Mouse (Mus musculus) embryonic facial prominence, embryonic 14.5 days (tissue): Measurements from ENCODE around the gene Figla. TPM values are rescaled to one million over a fixed set of nuclear protein-coding genes. Genes with fewer than 3 reads are reported as not detected.

Experiments
- ATAC-seq: fragments of 200-750 bp; cut with Nextera tagmentation; 2 replicates; pipeline ENCODE4 v1.8.0; 2017; ENCODE audit warnings: low read depth, moderate number of reproducible peaks, moderate TSS enrichment
- DNase-seq: peaks from one replicate; pipeline ENCODE4 v3.0.0-alpha.2; 2015; ENCODE audit warnings: low spot score
- H3K27ac ChIP-seq: fragments of 300-500 bp; sonication (generic); replicated peaks from 2 replicates; pipeline ENCODE4 v1.5.1; 2014; ENCODE audit warnings: low read depth, mild to moderate bottlenecking, low read length, moderate library complexity
- H3K27me3 ChIP-seq: fragments of 300-500 bp; sonication (generic); replicated peaks from 2 replicates; pipeline ENCODE4 v1.6.1; 2014; ENCODE audit warnings: low read length; ENCODE audit not compliant: control insufficient read depth, insufficient read depth
- H3K36me3 ChIP-seq: fragments of 300-500 bp; sonication (generic); 2 replicates; pipeline ENCODE4 v1.6.1; 2014; ENCODE audit warnings: low read length, mixed read lengths; ENCODE audit not compliant: control insufficient read depth, insufficient read depth
- H3K4me1 ChIP-seq: fragments of 300-500 bp; sonication (generic); 2 replicates; pipeline ENCODE4 v1.6.1; 2014; ENCODE audit warnings: antibody characterized with exemption, low read length; ENCODE audit not compliant: control insufficient read depth, insufficient read depth
- H3K4me2 ChIP-seq: fragments of 300-500 bp; sonication (generic); 2 replicates; pipeline ENCODE4 v1.6.1; 2014; ENCODE audit warnings: low read depth, mild to moderate bottlenecking, low read length, moderate library complexity, mixed read lengths
- H3K4me3 ChIP-seq: fragments of 300-500 bp; sonication (generic); 2 replicates; pipeline ENCODE4 v1.5.1; 2014; ENCODE audit warnings: low read depth, mild to moderate bottlenecking, low read length
- H3K9ac ChIP-seq: fragments of 300-500 bp; sonication (generic); 2 replicates; pipeline ENCODE4 v1.6.1; 2014; ENCODE audit warnings: low read depth, mild to moderate bottlenecking, low read length, moderate library complexity, mixed read lengths
- H3K9me3 ChIP-seq: fragments of 300-500 bp; sonication (generic); 2 replicates; pipeline ENCODE4 v1.6.1; 2016; ENCODE audit warnings: low read length; ENCODE audit not compliant: control insufficient read depth
- WGBS: fragments of 180-500 bp; shearing (Covaris S2); extraction: QIAGEN DNeasy Blood & Tissue Kit; methylation state at CpG from one replicate; pipeline ENCODE4 v1.1.7; 2014; 5-methylcytosine and 5-hydroxymethylcytosine counted together
- polyA plus RNA-seq: library from polyadenylated mRNA; unstranded; fragments of >200 nt; fragmentation: Nextera tagmentation; extraction: Ambion mirVana; gene quantifications from 2 replicates; pipeline ENCODE4 v1.2.1, GENCODE M21; 2014

The Figla gene
- polyA plus RNA-seq, 1 experiment from 2014 or later, result not detected

DNA sequence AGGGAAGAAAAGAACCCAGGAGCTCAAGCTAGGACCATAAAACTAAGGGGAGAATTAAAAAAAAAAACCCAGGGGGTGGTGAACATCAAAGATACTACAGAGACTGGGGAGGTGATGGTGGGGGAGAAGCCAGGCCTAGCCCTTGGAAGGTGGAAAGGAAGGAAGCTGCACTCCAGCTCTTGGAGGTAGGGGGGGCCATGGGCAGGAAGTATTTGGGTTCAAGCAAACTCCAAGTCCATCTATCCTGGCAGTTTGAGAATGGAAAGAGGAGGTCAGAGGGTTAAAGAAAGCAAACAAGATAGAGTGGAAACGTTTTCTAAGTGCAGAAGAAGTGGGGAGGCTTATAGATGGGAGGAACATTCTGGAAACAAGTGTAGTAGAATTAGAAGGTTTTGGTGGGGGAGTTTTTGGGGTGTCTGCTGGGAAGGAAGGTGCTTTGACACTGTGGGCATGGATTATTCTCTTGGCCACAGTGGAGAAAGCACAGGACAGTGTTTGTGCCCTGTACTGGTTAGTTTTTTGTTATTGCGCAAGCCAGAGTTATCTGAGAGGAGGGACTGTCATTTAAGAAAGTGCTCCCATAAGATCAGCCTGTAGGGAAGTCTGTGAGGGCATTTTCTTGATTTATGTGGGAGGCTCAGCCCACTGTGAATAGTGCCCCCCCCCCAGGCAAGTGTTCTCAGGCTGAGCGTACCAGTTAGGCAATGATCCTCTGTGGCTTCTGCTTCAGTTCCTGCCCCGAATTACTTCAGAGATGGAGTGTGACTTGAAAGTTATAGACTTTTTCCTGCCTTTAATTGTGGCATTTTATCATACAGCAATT lies 3.7 kb downstream of the Figla start:
- Histone ChIP-seq H3K36me3 (no peaks in the 10 kb centered on the region), H3K27me3 (no peaks in the 10 kb centered on the region), H3K4me3 (no peak overlapping the region), H3K9me3 (no peaks in the 10 kb centered on the region), H3K27ac (no peak overlapping the region), H3K4me1 (no peaks in the 10 kb centered on the region), H3K4me2 (no peak overlapping the region), H3K9ac (no peak overlapping the region)
- ATAC-seq (no peak), DNase-seq (no peak)
- 72% methylated on average over 4 of the region's 4 CpGs for WGBS

DNA sequence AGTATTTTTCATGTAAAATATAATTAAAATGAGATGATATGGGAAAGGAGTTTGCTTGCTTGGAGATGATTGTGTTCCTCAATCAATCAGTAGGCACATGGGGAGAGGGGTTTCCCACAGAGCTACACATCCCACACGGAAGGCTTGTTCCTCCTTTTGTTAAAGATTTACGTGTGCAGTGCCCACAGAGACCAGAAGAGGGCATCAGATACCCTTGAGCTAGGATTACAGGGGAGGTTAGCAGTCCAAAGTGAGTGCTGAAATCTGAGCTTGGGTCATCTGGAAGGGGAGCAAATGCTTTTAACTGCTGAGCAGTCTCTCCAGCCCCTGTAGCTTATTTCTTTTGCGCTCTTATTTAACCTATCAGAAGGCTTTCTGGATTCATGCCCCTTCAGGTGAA lies 5.0 kb downstream of the Figla start:
- H3K9ac ChIP-seq, result no peak overlapping the region
- H3K36me3 ChIP-seq, result no peaks in the 10 kb centered on the region
- no peak for DNase-seq
- H3K27me3 ChIP-seq, result no peaks in the 10 kb centered on the region
- H3K4me2 ChIP-seq, result no peak overlapping the region
- no peak overlapping the region for H3K4me3 ChIP-seq
- no peak for ATAC-seq
- H3K27ac ChIP-seq, result no peak overlapping the region
- no peaks in the 10 kb centered on the region for H3K4me1 ChIP-seq
- WGBS, result 36% methylated on average over 3 of the region's 3 CpGs
- H3K9me3 ChIP-seq, result no peaks in the 10 kb centered on the region

DNA sequence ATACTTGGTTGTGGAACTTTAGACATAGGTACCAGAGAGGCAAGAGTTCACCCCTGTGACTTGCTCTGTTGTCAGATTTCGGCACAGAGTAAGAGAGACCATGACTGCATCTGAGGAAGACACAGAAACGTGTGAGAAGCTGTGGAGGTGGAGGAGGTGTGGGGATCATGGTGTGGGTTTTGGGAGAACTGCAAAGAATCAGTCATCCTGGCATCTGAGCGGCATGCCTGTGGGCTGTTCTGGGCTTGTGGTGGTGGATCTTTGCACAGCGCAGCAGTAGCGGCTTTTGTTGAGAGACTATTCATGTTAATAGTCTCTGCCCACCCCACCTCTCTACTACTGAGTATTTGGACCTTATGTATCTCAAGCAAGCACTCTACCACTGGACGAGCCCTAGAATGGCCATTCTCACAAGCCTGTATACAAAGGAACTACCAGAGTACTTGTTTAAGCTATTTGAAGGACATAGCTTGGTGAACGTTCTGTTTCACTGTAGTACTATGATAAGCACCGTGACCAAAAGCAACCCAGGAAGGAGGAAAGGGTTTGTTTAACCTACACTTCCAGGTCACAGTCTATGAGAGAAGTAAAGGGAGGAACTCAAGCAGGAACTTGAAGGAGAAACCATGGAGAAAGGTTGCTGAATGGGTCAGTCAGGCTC lies 10.8 kb downstream of the Figla start:
- H3K4me2 ChIP-seq, result no peak overlapping the region
- H3K36me3 ChIP-seq, result no peaks in the 10 kb centered on the region
- no peaks in the 10 kb centered on the region for H3K9me3 ChIP-seq
- H3K4me3 ChIP-seq, result no peak overlapping the region
- 80% methylated on average over 8 of the region's 8 CpGs for WGBS
- H3K9ac ChIP-seq, result no peak overlapping the region
- H3K4me1 ChIP-seq, result 0 out of 2 replicates have a peak, but pooled peaks cover 4% of the 10 kb centered on the region
- ATAC-seq (no peak), DNase-seq (no peak)
- H3K27ac ChIP-seq, result no peak overlapping the region
- peaks cover 15% of the 10 kb centered on the region for H3K27me3 ChIP-seq

DNA sequence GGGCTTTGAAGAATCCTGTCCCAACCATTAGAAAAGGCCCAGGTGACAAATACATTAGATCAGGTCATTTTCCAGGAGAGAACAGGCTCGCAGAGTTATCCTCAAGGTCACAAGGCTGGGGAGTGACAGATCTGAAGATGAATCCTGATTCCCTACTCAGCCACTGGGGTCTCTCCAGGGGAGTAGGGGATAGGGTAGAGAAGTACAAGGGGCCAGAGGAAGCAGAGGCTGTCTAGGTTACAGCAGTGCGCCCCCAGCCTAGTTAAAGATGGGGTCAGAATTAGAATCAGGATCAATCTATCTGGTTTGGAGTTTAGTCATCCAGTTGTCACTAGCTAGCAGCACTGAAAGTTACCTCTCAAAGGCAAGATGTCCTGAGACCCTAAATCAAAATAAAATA lies 12.2 kb downstream of the Figla start:
- DNase-seq, result no peak
- Histone ChIP-seq H3K36me3 (no peaks in the 10 kb centered on the region), H3K4me2 (peak overlapping the region; percentile 98), H3K9ac (peak overlapping the region; percentile 73; the same call in 1 of the 2 replicates), H3K9me3 (no peaks in the 10 kb centered on the region), H3K27ac (no peak overlapping the region), H3K4me3 (peak overlapping the region; percentile 53), H3K4me1 (0 out of 2 replicates have a peak, but pooled peaks cover 4% of the 10 kb centered on the region), H3K27me3 (peaks cover 15% of the 10 kb centered on the region)
- no peak; the same call in 1 of the 2 replicates for ATAC-seq
- 65% methylated on average over 2 of the region's 2 CpGs for WGBS

GRCm38 (mm10) chr6:86028601-86029322 lies 12.8 kb downstream of the Figla start, which contains the start of gene Add2:
Add2 (plus strand) TSS chr6:86028681.
- no peak within 1 kb of the TSS; the same call in 1 of the 2 replicates for H3K27ac ChIP-seq
- peak; percentile 90 for ATAC-seq
- under 1% methylated on average over 45 of the region's 56 CpGs for WGBS

GRCm38 (mm10) chr6:86029323-86029713 lies 13.3 kb downstream of the Figla start:
- Histone ChIP-seq H3K27me3 (peaks cover 15% of the 10 kb centered on the region), H3K36me3 (no peaks in the 10 kb centered on the region), H3K9ac (peak overlapping the region; percentile 73), H3K4me1 (0 out of 2 replicates have a peak, but pooled peaks cover 4% of the 10 kb centered on the region), H3K9me3 (no peaks in the 10 kb centered on the region), H3K4me3 (peak overlapping the region; percentile 53), H3K27ac (no peak overlapping the region; the same call in 1 of the 2 replicates), H3K4me2 (peak overlapping the region; percentile 98)
- DNase-seq (no peak), ATAC-seq (no peak)
- WGBS, result 8% methylated on average over 6 of the region's 6 CpGs

More at GRCm38 (mm10) chr6:86028601-86029322, 12.8 kb downstream of the Figla start, which contains the start of gene Add2:
- Histone ChIP-seq H3K9me3 (no peaks in the 10 kb centered on the region), H3K4me2 (peak within 1 kb of the TSS; percentile 98), H3K27me3 (peaks cover 15% of the 10 kb centered on the region), H3K36me3 (no peaks in the 10 kb centered on the region), H3K4me3 (peak within 1 kb of the TSS; percentile 53), H3K4me1 (0 out of 2 replicates have a peak, but pooled peaks cover 4% of the 10 kb centered on the region), H3K9ac (peak within 1 kb of the TSS; percentile 73)
- DNase-seq, result peak; percentile 65

GRCm38 (mm10) chr6:86031527-86031926 lies 15.6 kb downstream of the Figla start:
- ATAC-seq, result no peak
- 0 out of 2 replicates have a peak, but pooled peaks cover 4% of the 10 kb centered on the region for H3K4me1 ChIP-seq
- no peaks in the 10 kb centered on the region for H3K36me3 ChIP-seq
- no peak overlapping the region for H3K9ac ChIP-seq
- WGBS, result 77% methylated on average over 2 of the region's 2 CpGs
- H3K4me3 ChIP-seq, result no peak overlapping the region
- H3K4me2 ChIP-seq, result no peak overlapping the region
- DNase-seq, result no peak
- no peaks in the 10 kb centered on the region for H3K9me3 ChIP-seq
- no peak overlapping the region for H3K27ac ChIP-seq
- peaks cover 15% of the 10 kb centered on the region for H3K27me3 ChIP-seq

DNA sequence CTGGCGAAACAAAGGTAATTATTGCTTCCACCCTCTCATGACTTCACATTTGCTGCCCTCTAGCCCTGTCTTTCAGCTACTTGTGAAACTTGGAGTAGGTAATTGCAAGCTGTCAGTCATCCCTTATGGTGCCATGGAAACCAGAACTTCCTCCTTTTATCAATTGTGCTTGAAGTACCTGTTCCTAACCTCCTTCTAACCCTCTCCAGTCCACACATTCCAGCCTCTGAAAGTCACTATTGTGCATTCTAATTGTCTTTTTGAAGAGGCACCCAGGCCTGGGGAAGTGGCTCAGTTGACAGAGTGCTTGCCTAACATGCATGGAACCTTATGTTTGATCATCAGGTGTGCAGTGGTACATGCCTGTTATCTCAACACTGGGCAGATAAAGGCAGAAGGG lies 17.7 kb downstream of the Figla start:
- ATAC-seq, result no peak
- Histone ChIP-seq H3K9me3 (no peaks in the 10 kb centered on the region), H3K4me2 (no peak overlapping the region), H3K4me1 (0 out of 2 replicates have a peak, but pooled peaks cover 4% of the 10 kb centered on the region), H3K27ac (no peak overlapping the region), H3K27me3 (peaks cover 8% of the 10 kb centered on the region), H3K36me3 (no peaks in the 10 kb centered on the region), H3K4me3 (no peak overlapping the region), H3K9ac (no peak overlapping the region)
- no peak for DNase-seq
- 81% methylated on average over 1 of the region's 1 CpGs for WGBS
